Mouse (Mus musculus): ENCODE data around the gene Tspan5. TPM values are rescaled to one million over a fixed set of nuclear protein-coding genes. Genes with fewer than 3 reads are reported as not detected.

The Tspan5 gene
- polyA plus RNA-seq, 1 experiment, result 6.7 TPM

- no peak overlapping the region for H3K27ac ChIP-seq (replicated peaks; ENCODE audit: low read depth, low read length)
- peaks cover 11% of the 10 kb centered on the region for H3K4me1 ChIP-seq (ENCODE audit: control insufficient read depth, insufficient read depth, insufficient read length, low read length)
- H3K4me3 ChIP-seq (ENCODE audit: insufficient read depth, low read depth, low read length), result no peak overlapping the region
These were observed 60.9 kb downstream of the Tspan5 start for GRCm38 (mm10) chr3:138802722-138803443.

DNA sequence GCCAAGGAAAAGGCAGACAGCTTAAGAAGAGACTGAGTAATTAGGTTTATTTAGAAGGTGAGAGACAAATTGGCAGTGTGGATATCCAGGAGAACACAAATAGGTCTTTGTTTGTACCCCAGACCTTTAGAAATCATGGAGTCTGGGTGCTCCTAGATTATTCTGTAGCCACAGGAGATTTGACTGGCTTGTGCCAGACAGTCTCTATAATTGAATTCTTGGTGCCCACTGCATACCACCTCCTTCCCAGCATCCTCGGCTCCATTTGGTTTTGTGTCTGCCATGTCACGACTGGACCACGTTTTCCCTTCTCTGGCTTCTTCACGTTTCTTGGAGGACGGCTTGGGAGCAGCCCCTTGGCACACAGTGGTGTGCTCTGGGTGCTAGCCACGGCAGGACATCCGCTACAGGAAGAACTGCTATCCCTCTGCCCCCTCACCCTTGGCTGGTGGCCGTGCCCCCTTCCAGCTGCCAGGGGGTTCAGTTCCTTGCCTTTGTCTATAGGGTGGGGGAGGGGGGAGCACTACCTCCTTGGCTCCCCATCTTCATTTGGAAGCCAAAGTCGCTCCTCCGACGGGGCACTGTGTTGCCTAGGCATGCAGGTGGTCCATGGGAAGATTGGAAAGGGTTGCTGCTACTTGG is 61.6 kb downstream of the Tspan5 start:
- Histone ChIP-seq H3K4me3 (ENCODE audit: insufficient read depth, low read depth, low read length) (no peak overlapping the region), H3K4me1 (ENCODE audit: control insufficient read depth, insufficient read depth, insufficient read length, low read length) (peaks cover 11% of the 10 kb centered on the region), H3K27ac (replicated peaks; ENCODE audit: low read depth, low read length) (no peak overlapping the region)

DNA sequence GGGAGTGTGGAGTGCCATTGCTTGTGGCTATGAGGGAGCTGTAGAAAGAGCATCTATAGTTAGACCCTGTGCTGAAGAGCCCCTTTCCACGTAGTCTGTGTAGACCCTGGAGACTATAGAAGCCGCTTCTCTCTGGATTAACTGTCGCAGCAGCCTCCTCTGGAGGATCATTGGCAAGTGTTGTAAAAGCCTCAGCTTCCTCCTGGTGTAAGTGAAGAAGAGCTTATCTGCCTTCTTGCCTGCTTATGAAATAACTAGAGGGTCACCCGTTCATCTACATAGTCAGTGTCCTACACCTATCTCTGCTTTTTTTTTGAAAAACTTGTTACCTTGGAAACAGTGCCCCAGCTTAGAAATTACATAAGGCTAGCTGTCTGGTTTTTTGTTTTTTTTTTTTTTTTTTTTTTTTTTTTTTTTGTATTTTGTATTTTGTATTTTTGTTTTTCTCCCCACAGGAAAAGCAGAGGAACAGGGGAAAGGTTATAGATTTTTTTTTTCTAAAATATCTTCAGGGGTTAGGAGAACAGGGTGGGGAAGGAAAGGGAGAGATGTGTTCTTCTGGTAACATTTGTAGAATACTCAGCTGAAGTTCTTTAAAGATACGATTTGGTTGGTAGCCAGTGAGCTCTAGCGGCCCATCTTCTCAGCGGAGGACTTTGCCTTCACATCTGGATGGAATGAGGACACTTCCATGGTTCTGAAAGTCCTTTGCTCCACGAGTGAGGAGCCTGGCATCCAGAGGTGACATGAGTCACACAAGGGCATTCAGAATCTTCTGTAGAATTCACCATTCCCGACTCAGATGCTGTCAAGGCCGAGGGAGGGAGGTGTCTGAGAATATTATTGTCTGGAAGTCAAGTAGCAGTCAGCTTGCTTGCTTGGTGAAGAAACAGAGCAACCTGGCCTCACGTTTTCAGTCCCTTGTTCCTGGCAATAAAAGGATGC is 62.4 kb downstream of the Tspan5 start:
- Histone ChIP-seq H3K4me3 (ENCODE audit: insufficient read depth, low read depth, low read length) (no peak overlapping the region), H3K27ac (replicated peaks; ENCODE audit: low read depth, low read length) (no peak overlapping the region), H3K4me1 (ENCODE audit: control insufficient read depth, insufficient read depth, insufficient read length, low read length) (peaks cover 11% of the 10 kb centered on the region)

DNA sequence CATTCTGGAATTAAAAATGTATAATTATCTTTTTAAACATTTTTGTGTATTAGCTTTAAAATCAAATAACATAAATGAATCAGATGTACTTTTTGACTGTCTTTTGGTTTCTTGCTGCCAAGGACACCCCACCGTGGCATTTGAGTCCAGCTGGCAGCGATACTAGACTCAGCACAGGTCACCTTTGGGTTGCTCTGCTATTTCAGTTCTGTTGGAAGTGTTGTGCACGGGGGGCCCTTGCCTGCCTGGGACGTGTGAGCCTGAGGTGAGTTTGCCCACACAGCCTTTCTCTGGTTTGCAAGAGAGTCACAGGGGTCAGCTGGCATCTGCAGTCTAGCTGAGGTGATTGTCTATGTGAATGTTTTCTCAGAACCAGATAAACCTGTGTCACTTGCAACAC is 65.8 kb downstream of the Tspan5 start:
- Histone ChIP-seq H3K4me1 (ENCODE audit: control insufficient read depth, insufficient read depth, insufficient read length, low read length) (peaks cover 5% of the 10 kb centered on the region), H3K4me3 (ENCODE audit: insufficient read depth, low read depth, low read length) (no peak overlapping the region), H3K27ac (replicated peaks; ENCODE audit: low read depth, low read length) (no peak overlapping the region)

- Histone ChIP-seq H3K27ac (replicated peaks; ENCODE audit: low read depth, low read length) (no peak overlapping the region), H3K4me3 (ENCODE audit: insufficient read depth, low read depth, low read length) (no peak overlapping the region), H3K4me1 (ENCODE audit: control insufficient read depth, insufficient read depth, insufficient read length, low read length) (peaks cover 3% of the 10 kb centered on the region; the same call in 1 of the 2 replicates)
These were observed 67.5 kb downstream of the Tspan5 start for GRCm38 (mm10) chr3:138809509-138809908.

- Histone ChIP-seq H3K4me3 (ENCODE audit: insufficient read depth, low read depth, low read length) (no peak overlapping the region), H3K27ac (replicated peaks; ENCODE audit: low read depth, low read length) (no peak overlapping the region), H3K4me1 (ENCODE audit: control insufficient read depth, insufficient read depth, insufficient read length, low read length) (peaks cover 13% of the 10 kb centered on the region; the same call in 1 of the 2 replicates)
These were observed 70.6 kb downstream of the Tspan5 start for GRCm38 (mm10) chr3:138812565-138812964.

GRCm38 (mm10) chr3:138813139-138813810 is 71.3 kb downstream of the Tspan5 start:
- H3K27ac ChIP-seq (replicated peaks; ENCODE audit: low read depth, low read length), result no peak overlapping the region
- H3K4me1 ChIP-seq (ENCODE audit: control insufficient read depth, insufficient read depth, insufficient read length, low read length), result peaks cover 13% of the 10 kb centered on the region; the same call in 1 of the 2 replicates
- no peak overlapping the region for H3K4me3 ChIP-seq (ENCODE audit: insufficient read depth, low read depth, low read length)

DNA sequence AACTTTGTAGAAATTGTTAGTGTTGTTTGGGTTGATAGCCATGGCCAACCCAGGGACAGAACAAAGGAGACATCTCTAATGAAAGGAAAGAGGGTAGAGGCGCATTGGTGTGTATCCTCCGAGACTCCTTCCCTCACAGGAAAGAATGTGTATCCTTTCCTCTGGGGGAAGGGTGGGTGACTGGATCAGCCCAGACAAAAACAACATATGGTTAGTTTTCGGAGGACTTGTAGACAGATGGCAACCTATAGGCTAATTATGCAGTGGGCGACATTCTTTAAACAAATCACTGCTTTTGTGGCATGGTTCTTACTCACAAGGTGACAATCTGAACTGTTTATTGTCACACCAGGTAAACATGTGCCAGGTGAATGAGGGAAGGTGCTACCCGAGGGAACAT is 72.5 kb downstream of the Tspan5 start:
- no peak overlapping the region for H3K27ac ChIP-seq (replicated peaks; ENCODE audit: low read depth, low read length)
- peaks cover 13% of the 10 kb centered on the region; the same call in 1 of the 2 replicates for H3K4me1 ChIP-seq (ENCODE audit: control insufficient read depth, insufficient read depth, insufficient read length, low read length)
- H3K4me3 ChIP-seq (ENCODE audit: insufficient read depth, low read depth, low read length), result no peak overlapping the region

- H3K4me1 ChIP-seq (ENCODE audit: control insufficient read depth, insufficient read depth, insufficient read length, low read length), result peaks cover 13% of the 10 kb centered on the region; the same call in 1 of the 2 replicates
- H3K27ac ChIP-seq (replicated peaks; ENCODE audit: low read depth, low read length), result no peak overlapping the region
- H3K4me3 ChIP-seq (ENCODE audit: insufficient read depth, low read depth, low read length), result no peak overlapping the region
These were observed 73.3 kb downstream of the Tspan5 start for GRCm38 (mm10) chr3:138815127-138815837.

GRCm38 (mm10) chr3:138816888-138817656 is 75.1 kb downstream of the Tspan5 start:
- peaks cover 13% of the 10 kb centered on the region; the same call in 1 of the 2 replicates for H3K4me1 ChIP-seq (ENCODE audit: control insufficient read depth, insufficient read depth, insufficient read length, low read length)
- H3K27ac ChIP-seq (replicated peaks; ENCODE audit: low read depth, low read length), result no peak overlapping the region
- no peak overlapping the region for H3K4me3 ChIP-seq (ENCODE audit: insufficient read depth, low read depth, low read length)

- no peak overlapping the region for H3K27ac ChIP-seq (replicated peaks; ENCODE audit: low read depth, low read length)
- no peak overlapping the region for H3K4me3 ChIP-seq (ENCODE audit: insufficient read depth, low read depth, low read length)
- peaks cover 10% of the 10 kb centered on the region; the same call in 1 of the 2 replicates for H3K4me1 ChIP-seq (ENCODE audit: control insufficient read depth, insufficient read depth, insufficient read length, low read length)
These were observed 77.9 kb downstream of the Tspan5 start for GRCm38 (mm10) chr3:138819862-138820261.

GRCm38 (mm10) chr3:138820296-138820695 is 78.3 kb downstream of the Tspan5 start:
- peaks cover 5% of the 10 kb centered on the region; the same call in 1 of the 2 replicates for H3K4me1 ChIP-seq (ENCODE audit: control insufficient read depth, insufficient read depth, insufficient read length, low read length)
- H3K4me3 ChIP-seq (ENCODE audit: insufficient read depth, low read depth, low read length), result no peak overlapping the region
- no peak overlapping the region for H3K27ac ChIP-seq (replicated peaks; ENCODE audit: low read depth, low read length)

DNA sequence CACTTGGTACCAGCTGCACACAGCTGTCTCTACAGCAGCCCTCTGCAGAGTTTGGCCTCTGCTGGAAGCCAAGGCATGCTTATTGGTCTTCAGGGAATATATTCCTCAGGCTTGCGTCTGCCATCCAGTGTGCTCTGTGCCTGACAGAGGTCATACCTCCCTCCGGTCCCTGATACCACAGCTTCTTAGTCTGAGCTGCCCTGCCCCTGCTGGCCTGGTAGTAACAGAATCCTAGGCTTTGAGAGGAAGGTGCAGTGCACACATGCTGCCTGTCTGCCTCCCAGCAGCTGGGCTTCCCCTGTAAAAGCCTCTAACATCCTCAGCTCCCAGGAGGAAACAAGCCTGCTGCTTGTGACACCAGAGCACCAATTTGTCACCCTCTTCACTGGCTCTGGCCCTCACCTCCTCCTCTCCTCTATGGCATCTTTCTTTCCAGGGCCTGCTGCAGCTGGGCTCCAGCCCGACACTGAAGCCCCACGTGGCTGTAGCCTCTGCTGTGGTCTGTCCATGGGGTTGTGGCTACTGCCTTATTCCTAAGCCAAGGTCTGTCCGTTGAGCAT is 80.0 kb downstream of the Tspan5 start:
- Histone ChIP-seq H3K4me3 (ENCODE audit: insufficient read depth, low read depth, low read length) (no peak overlapping the region), H3K4me1 (ENCODE audit: control insufficient read depth, insufficient read depth, insufficient read length, low read length) (peaks cover 2% of the 10 kb centered on the region; the same call in 1 of the 2 replicates), H3K27ac (replicated peaks; ENCODE audit: low read depth, low read length) (no peak overlapping the region)
